Mouse (Mus musculus) megakaryocyte-erythroid progenitor cell, adult 5 weeks (primary cell): ENCODE measurements around the gene Serpina11. TPM values are rescaled to one million over a fixed set of nuclear protein-coding genes. Genes with fewer than 3 reads are reported as not detected.

Experiments used
- polyA plus RNA-seq: library from polyadenylated mRNA; stranded (reverse); fragments of >175 nt; gene quantifications from 2 replicates; pipeline ENCODE4 v1.2.3, GENCODE M21; 2012

The Serpina11 gene
- not detected in 2 replicates for polyA plus RNA-seq

DNA sequence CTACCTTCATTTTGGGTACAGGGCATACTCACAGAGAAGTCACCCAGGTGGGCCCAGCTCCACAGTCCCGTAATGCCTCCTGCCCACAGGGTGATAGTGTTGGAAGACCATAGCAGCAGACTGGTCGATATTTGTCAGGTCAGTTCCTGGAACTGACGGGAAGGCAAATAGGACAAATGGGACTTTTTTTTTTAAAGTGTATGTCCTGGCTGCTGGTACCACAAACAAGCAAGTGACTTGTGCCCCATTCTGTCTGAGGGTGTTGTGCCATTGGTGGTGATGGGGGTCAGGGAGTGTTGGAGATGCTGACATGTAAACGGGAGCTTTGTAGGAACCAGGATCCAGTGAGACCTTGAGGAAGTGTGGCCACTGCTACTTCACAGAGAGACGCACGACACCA lies at the start of gene Serpina11:
Serpina11 (minus strand) TSS at position 101 of the 400 bp plus-strand sequence.

DNA sequence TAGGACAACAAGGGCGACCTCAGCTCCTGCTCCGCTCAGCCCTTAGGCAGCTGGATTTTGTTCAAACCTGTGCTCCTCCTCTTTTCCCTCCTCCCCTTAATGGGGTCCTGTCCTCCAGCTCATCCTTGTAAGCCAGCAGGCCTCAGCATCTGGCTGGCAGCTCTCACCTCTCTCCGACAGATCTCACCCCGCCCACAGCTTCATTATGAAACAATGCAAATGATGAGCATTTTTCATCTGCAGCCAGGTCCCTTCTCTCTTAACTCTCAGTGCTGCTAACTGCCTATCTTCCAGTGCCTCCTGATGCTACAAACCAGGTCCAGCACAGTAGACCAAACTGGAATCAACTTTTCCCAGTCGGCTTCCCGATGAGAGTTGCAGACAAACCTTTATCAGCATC lies 23.9 kb upstream of the Serpina11 start, which contains the start of gene Serpina9:
Serpina9 (minus strand) TSS at position 136 of the 400 bp plus-strand sequence.

DNA sequence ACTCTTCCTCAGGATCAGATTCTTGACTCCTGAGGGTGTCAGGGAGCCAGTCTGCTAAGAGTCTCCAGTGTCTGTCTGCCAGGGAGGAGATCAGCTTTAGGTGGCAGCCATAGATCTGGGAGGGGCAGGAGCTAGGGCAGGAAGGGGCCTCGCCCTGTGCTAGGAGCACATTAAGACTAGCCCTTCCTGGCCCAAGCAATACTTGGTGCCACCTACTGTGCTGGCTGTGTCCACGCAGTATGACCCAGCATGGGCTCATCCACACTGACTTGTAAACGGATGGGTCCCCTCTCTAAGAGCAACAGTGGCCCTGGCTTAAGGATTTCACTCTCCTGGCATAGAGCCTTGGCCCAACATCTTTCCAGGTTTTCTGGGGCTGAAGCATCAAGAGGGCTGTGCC lies 31.0 kb downstream of the Serpina11 start, which contains the start of gene Serpina1e:
Serpina1e (minus strand) TSS at position 178 of the 400 bp plus-strand sequence.

Other genes starting within 250 kb of the Serpina11 start
- gene Serpina1d, start 216.4 kb downstream of the Serpina11 start, polyA plus RNA-seq = not detected in 2 replicates
- gene Serpina1b, start 159.6 kb downstream of the Serpina11 start, polyA plus RNA-seq = not detected in 2 replicates
- gene Serpina1a, start 126.4 kb downstream of the Serpina11 start, polyA plus RNA-seq = not detected in 2 replicates
- not detected in 2 replicates for gene Serpina1c, start 85.1 kb downstream of the Serpina11 start, polyA plus RNA-seq
- gene Serpina1e, start 31.0 kb downstream of the Serpina11 start, polyA plus RNA-seq = not detected in 2 replicates
- gene Serpina9, start 23.8 kb upstream of the Serpina11 start, polyA plus RNA-seq = not detected in 2 replicates
- 0.04 TPM in 1 of 2 replicates, not detected in the other for gene Serpina12, start 54.5 kb upstream of the Serpina11 start, polyA plus RNA-seq
- not detected in 2 replicates for gene Serpina5, start 111.2 kb upstream of the Serpina11 start, polyA plus RNA-seq
- not detected in 2 replicates for gene Serpina3a, start 122.8 kb upstream of the Serpina11 start, polyA plus RNA-seq
- gene Serpina3b, start 138.0 kb upstream of the Serpina11 start, polyA plus RNA-seq = 0.04 TPM in 1 of 2 replicates, not detected in the other
- gene Serpina3c, start 163.9 kb upstream of the Serpina11 start, polyA plus RNA-seq = 0.05 TPM in 1 of 2 replicates, not detected in the other
- gene Serpina3f, start 224.6 kb upstream of the Serpina11 start, polyA plus RNA-seq = 1.1 and 2.5 TPM in 2 replicates
- 27.5 and 37.0 TPM in 2 replicates for gene Serpina3g, start 246.3 kb upstream of the Serpina11 start, polyA plus RNA-seq